Mouse (Mus musculus): ENCODE results near the gene Ttc19. TPM values are rescaled to one million over a fixed set of nuclear protein-coding genes. Genes with fewer than 3 reads are reported as not detected.

Ttc19 gene
- total and polyA plus RNA-seq, 3 experiments = 11.4 to 12.7 TPM; not detected in 1

DNA sequence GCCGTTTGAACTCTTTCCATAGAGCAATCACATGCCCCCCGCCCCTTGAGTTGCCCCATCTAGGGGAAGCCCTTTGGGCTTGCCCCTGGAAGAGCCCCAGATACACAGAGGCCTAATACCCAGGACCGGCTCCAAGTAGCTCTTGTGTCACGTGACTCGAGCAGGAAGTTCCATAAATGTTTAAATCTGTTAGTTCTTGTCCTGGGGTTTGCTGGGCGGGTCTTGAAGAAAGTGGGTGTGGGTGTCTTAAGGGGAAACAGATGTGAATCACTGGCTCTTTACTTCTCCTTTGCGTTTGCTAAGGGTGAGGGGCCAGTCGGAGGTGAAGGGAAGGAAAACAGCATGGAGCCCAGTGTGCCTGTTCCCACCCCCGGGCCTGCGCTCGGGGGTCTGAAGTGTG, 30.2 kb upstream of the Ttc19 start (continued):
- TF ChIP-seq TCF12 (IDR thresholded peaks at IDR 0.05; ENCODE audit: low read depth, low read length) = 0 out of 2 replicates have a peak, but pooled peaks have one; percentile 6
- no peak for TF ChIP-seq SMC3 (IDR thresholded peaks at IDR 0.05; ENCODE audit: low read depth, low read length)

- Histone ChIP-seq H3K79me2 (ENCODE audit: control insufficient read depth, insufficient read depth, low read length, poor library complexity) (no peaks in the 10 kb centered on the region), H3K9ac (ENCODE audit: control insufficient read depth, low read depth, low read length, poor library complexity, severe bottlenecking) (no peak overlapping the region), H3K27me3 (ENCODE audit: control insufficient read depth in 1 of 2, insufficient read depth in 2 of 2, low read length in 2 of 2) (no peaks in the 10 kb centered on the region), H3K4me1 (ENCODE audit: control insufficient read depth in 1 of 2, insufficient read depth in 2 of 2, low read length in 2 of 2) (peaks cover 0 to 16% of the 10 kb centered on the region in 2 experiments; a peak in 3 of 4 replicates), H3K36me3 (ENCODE audit: control insufficient read depth in 1 of 2, insufficient read depth in 2 of 2, low read length in 2 of 2) (peaks cover 0 to 13% of the 10 kb centered on the region in 2 experiments; a peak in 2 of 4 replicates), H3K4me3 (ENCODE audit: control insufficient read depth in 1 of 2, insufficient read depth in 1 of 2, low read depth in 2 of 2, low read length in 2 of 2) (no peak overlapping the region), H3K9me3 (replicated peaks; ENCODE audit: insufficient read depth, low read length) (no peaks in the 10 kb centered on the region), H3K27ac (ENCODE audit: control insufficient read depth, low read depth, low read length) (no peak overlapping the region)
- no peak for DNase-seq (ENCODE audit: low read depth, low spot score)
- TF ChIP-seq MAZ (IDR thresholded peaks at IDR 0.05; ENCODE audit: low read depth, low read length) = no peak
- no peak for TF ChIP-seq ZC3H11A (IDR thresholded peaks at IDR 0.05; ENCODE audit: low read depth, low read length)
Measured at GRCm38 (mm10) chr11:62253380-62253779, 27.9 kb upstream of the Ttc19 start.

- no peak overlapping the region for H3K4me3 ChIP-seq (ENCODE audit: control insufficient read depth in 1 of 2, insufficient read depth in 1 of 2, low read depth in 2 of 2, low read length in 2 of 2)
- no peaks in the 10 kb centered on the region for H3K9me3 ChIP-seq (replicated peaks; ENCODE audit: insufficient read depth, low read length)
- no peaks in the 10 kb centered on the region for H3K27me3 ChIP-seq (ENCODE audit: control insufficient read depth in 1 of 2, insufficient read depth in 2 of 2, low read length in 2 of 2)
- no peak overlapping the region for H3K9ac ChIP-seq (ENCODE audit: control insufficient read depth, low read depth, low read length, poor library complexity, severe bottlenecking)
- no peaks in the 10 kb centered on the region for H3K36me3 ChIP-seq (ENCODE audit: control insufficient read depth in 1 of 2, insufficient read depth in 2 of 2, low read length in 2 of 2)
- H3K4me1 ChIP-seq (ENCODE audit: control insufficient read depth in 1 of 2, insufficient read depth in 2 of 2, low read length in 2 of 2) = no peaks in the 10 kb centered on the region
- TF ChIP-seq CTCF (IDR thresholded peaks at IDR 0.05 in 2 of 3, conservative IDR thresholded peaks at IDR 0.05 in 1 of 3; ENCODE audit: control insufficient read depth in 1 of 3, insufficient read depth in 1 of 3, low read depth in 2 of 3, low read length in 3 of 3, poor library complexity in 1 of 3, severe bottlenecking in 1 of 3) (no peak), NRF1 (IDR thresholded peaks at IDR 0.05; ENCODE audit: insufficient read depth, low read depth, low read length, poor library complexity, severe bottlenecking) (no peak), ETS1 (IDR thresholded peaks at IDR 0.05; ENCODE audit: low read depth, low read length) (no peak), RAD21 (IDR thresholded peaks at IDR 0.05; ENCODE audit: low read depth, low read length) (no peak), E2F4 (IDR thresholded peaks at IDR 0.05; ENCODE audit: borderline replicate concordance, low read depth, low read length) (no peak), GATA1 (IDR thresholded peaks at IDR 0.05; ENCODE audit: low read depth, low read length) (no peak), CHD2 (IDR thresholded peaks at IDR 0.05; ENCODE audit: low read length) (no peak), ZNF384 (IDR thresholded peaks at IDR 0.05; ENCODE audit: low read depth, low read length) (no peak), USF2 (IDR thresholded peaks at IDR 0.05; ENCODE audit: borderline replicate concordance in 1 of 2, insufficient read depth in 1 of 2, low read depth in 1 of 2, low read length in 2 of 2) (no peak), MAFK (IDR thresholded peaks at IDR 0.05; ENCODE audit: borderline replicate concordance, low read depth, low read length) (no peak), MXI1 (IDR thresholded peaks at IDR 0.05; ENCODE audit: low read depth, low read length) (no peak), CHD1 (IDR thresholded peaks at IDR 0.05; ENCODE audit: low read depth, low read length) (no peak), USF1 (IDR thresholded peaks at IDR 0.05; ENCODE audit: low read depth, low read length) (no peak), EP300 (IDR thresholded peaks at IDR 0.05; ENCODE audit: low read depth in 1 of 2, low read length in 2 of 2) (no peak), POLR2AphosphoS5 (IDR thresholded peaks at IDR 0.05; ENCODE audit: borderline replicate concordance, low read depth, low read length) (no peak), ZMIZ1 (IDR thresholded peaks at IDR 0.05; ENCODE audit: low read depth, low read length) (no peak), TBP (IDR thresholded peaks at IDR 0.05; ENCODE audit: low read depth, low read length) (no peak), SMC3 (IDR thresholded peaks at IDR 0.05; ENCODE audit: low read depth, low read length) (no peak)
- no peak overlapping the region for H3K27ac ChIP-seq (ENCODE audit: control insufficient read depth, low read depth, low read length)
- no peaks in the 10 kb centered on the region for H3K79me2 ChIP-seq (ENCODE audit: control insufficient read depth, insufficient read depth, low read length, poor library complexity)
- DNase-seq (ENCODE audit: low read depth, low spot score) = no peak
Measured at GRCm38 (mm10) chr11:62259214-62259613, 22.1 kb upstream of the Ttc19 start.
